Comparison of ENCODE assay signal across 10 mouse cellular contexts in genomic region chr17:83630787-83631678, GRCm38 (mm10). TPM values are rescaled to one million over a fixed set of nuclear protein-coding genes. Genes with fewer than 3 reads are reported as not detected.
DNase-seq lines count a peak whose midpoint lies in the region; ATAC-seq lines count a peak whose summit lies in the region.
"Had no signal": no experiment of that assay in that cellular context is flagged by ENCODE, and none has a peak within 500 bp of the region (broad histone marks: within the 10 kb centered on the region; RNA-seq: fewer than 3 reads in every experiment).

No protein-coding gene starts in this region.

- H3K36me3 ChIP-seq in heart, embryonic 12.5 days = no peaks in the 10 kb centered on the region
- H3K36me3 ChIP-seq in kidney, embryonic 16.5 days (ENCODE audit: insufficient read depth, low read length) = no peaks in the 10 kb centered on the region
- no peaks in the 10 kb centered on the region for H3K36me3 ChIP-seq in lung, embryonic 15.5 days

- peaks cover 31% of the 10 kb centered on the region for H3K4me1 ChIP-seq in heart, embryonic 12.5 days (replicated peaks)
- H3K4me1 ChIP-seq in kidney, embryonic 16.5 days (ENCODE audit: insufficient read depth, low read length) = peaks cover 24% of the 10 kb centered on the region
- peaks cover 21% of the 10 kb centered on the region for H3K4me1 ChIP-seq in lung, embryonic 15.5 days

- peak overlapping the region; percentile 63 for H3K9ac ChIP-seq in heart, embryonic 12.5 days
- H3K9ac ChIP-seq in kidney, embryonic 16.5 days (replicated peaks; ENCODE audit: low read length) = peak overlapping the region; percentile 64
- peak overlapping the region; percentile 31; the same call in 1 of the 2 replicates for H3K9ac ChIP-seq in lung, embryonic 15.5 days

- 2% methylated on average over 109 of the region's 109 CpGs for WGBS in heart, embryonic 12.5 days
- 2% methylated on average over 109 of the region's 109 CpGs for WGBS in kidney, embryonic 16.5 days
- 1% methylated on average over 108 of the region's 109 CpGs for WGBS in lung, embryonic 15.5 days

- peak overlapping the region; percentile 65 for H3K4me3 ChIP-seq in heart, embryonic 12.5 days
- H3K4me3 ChIP-seq in kidney, embryonic 16.5 days (ENCODE audit: low read length) = peak overlapping the region; percentile 58
- peak overlapping the region; percentile 54 for H3K4me3 ChIP-seq in lung, embryonic 15.5 days

- ATAC-seq in heart, embryonic 12.5 days (ENCODE audit: insufficient number of reproducible peaks, low FRiP score) = peak; percentile 33; the same call in 1 of the 2 replicates
- peak; percentile 55 for ATAC-seq in kidney, embryonic 16.5 days (ENCODE audit: low FRiP score, low TSS enrichment)
- no peak; the same call in 1 of the 2 replicates for ATAC-seq in lung, embryonic 15.5 days (ENCODE audit: borderline replicate concordance, extremely low read depth, low FRiP score, low TSS enrichment)

- DNase-seq in cerebellum, postnatal 25 days = peak; percentile 15 to 17
- no peak for DNase-seq in cerebellum, adult 9-11 months
- peak; percentile 52 for DNase-seq in adrenal gland, postnatal 25 days
- peak; percentile 54 for DNase-seq in ovary, adult 18-20 months (ENCODE audit: low spot score)
- DNase-seq in thymus, postnatal 14 days = peak; percentile 64

- peak overlapping the region; percentile 96 for H3K4me2 ChIP-seq in heart, embryonic 12.5 days
- H3K4me2 ChIP-seq in kidney, embryonic 16.5 days (replicated peaks; ENCODE audit: low read depth, low read length) = peak overlapping the region; percentile 99
- peak overlapping the region; percentile 93 for H3K4me2 ChIP-seq in lung, embryonic 15.5 days

- H3K9me3 ChIP-seq in heart, embryonic 12.5 days (replicated peaks) = peaks cover 5% of the 10 kb centered on the region; the same call in 1 of the 2 replicates
- H3K9me3 ChIP-seq in kidney, embryonic 16.5 days (ENCODE audit: low read length) = no peaks in the 10 kb centered on the region
- no peaks in the 10 kb centered on the region; the same call in 1 of the 2 replicates for H3K9me3 ChIP-seq in lung, embryonic 15.5 days

- peaks cover 70% of the 10 kb centered on the region for H3K27me3 ChIP-seq in heart, embryonic 12.5 days (replicated peaks)
- peaks cover 48% of the 10 kb centered on the region for H3K27me3 ChIP-seq in kidney, embryonic 16.5 days (ENCODE audit: insufficient read depth, low read length)
- H3K27me3 ChIP-seq in lung, embryonic 15.5 days = peaks cover 84% of the 10 kb centered on the region

- H3K27ac ChIP-seq in heart, embryonic 12.5 days (ENCODE audit: poor library complexity, severe bottlenecking) = no peak overlapping the region
- no peak overlapping the region for H3K27ac ChIP-seq in kidney, embryonic 16.5 days (ENCODE audit: low read length)
- H3K27ac ChIP-seq in lung, embryonic 15.5 days = no peak overlapping the region

RNA-seq across cellular contexts. Expression of gene Kcng3, which starts 0.7 kb away (rescaled TPM):
- total RNA-seq in adrenal gland, postnatal 25 days (2021) = 16.9 and 18.5 TPM in 2 replicates
- polyA plus RNA-seq in heart, embryonic 12.5 days (2016; fragmentation: Nextera tagmentation; extraction: Ambion mirVana) = not detected in 2 replicates
- polyA plus RNA-seq in kidney, embryonic 16.5 days (2015; fragmentation: Nextera tagmentation; extraction: Ambion mirVana) = not detected in 2 replicates
- not detected in 2 replicates for polyA plus RNA-seq in lung, embryonic 15.5 days (2015; fragmentation: Nextera tagmentation; extraction: Ambion mirVana)
- total RNA-seq: gastrocnemius, postnatal 36 days had no signal
- polyA plus RNA-seq: C2C12 had no signal
